8 mouse cellular contexts compared by ENCODE assay signal in the genomic region with DNA sequence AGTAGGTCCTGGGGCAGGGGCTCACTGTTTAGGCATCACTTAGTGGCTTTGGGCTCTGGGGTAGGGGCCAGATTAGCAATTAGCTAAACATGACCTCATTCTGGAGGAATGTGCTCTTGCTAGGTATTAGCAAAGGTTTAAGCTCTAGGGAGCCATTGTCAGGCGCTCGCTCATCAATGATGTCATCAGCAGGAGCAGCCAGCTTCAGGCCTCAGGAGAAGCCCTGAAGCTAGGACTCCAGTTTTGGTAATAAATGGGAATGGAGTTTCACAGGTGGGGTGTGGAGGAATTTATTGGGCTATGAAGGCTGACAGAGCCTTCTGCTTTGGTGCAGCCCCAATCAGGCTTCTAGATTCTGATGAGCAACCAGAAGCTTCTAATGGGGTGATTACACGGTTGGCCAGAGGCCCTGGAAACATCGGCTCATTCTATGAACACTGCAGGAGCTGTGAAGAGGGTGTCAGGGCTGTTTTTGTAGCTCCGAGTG. TPM values are rescaled to one million over a fixed set of nuclear protein-coding genes. Genes with fewer than 3 reads are reported as not detected.
DNase-seq lines count a peak whose midpoint lies in the region; ATAC-seq lines count a peak whose summit lies in the region.
"Had no signal": no experiment of that assay in that cellular context is flagged by ENCODE, and none has a peak within 500 bp of the region (broad histone marks: within the 10 kb centered on the region; RNA-seq: fewer than 3 reads in every experiment).

No protein-coding gene starts in this region.

- no peak overlapping the region for H3K4me3 ChIP-seq in heart, embryonic 15.5 days
- no peak overlapping the region for H3K4me3 ChIP-seq in midbrain, embryonic 16.5 days (ENCODE audit: low read depth, low read length)

- H3K9ac ChIP-seq in heart, embryonic 15.5 days, result no peak overlapping the region
- H3K9ac ChIP-seq in midbrain, embryonic 16.5 days (ENCODE audit: low read depth, low read length), result no peak overlapping the region

- peak; percentile 71 for DNase-seq in NIH3T3 (ENCODE audit: low read depth)
- peak; percentile 72 for DNase-seq in embryo, embryonic 11 days
- no peak for DNase-seq in adrenal gland, adult 18-20 months (ENCODE audit: low spot score in 2 of 2)
- DNase-seq in cerebellum, adult 9-11 months, result no peak
- no peak for DNase-seq in thymus, postnatal 10 days (ENCODE audit: low spot score in 2 of 2)
- DNase-seq: kidney, postnatal 25 days had no signal

- H3K4me2 ChIP-seq in heart, embryonic 15.5 days, result no peak overlapping the region
- no peak overlapping the region for H3K4me2 ChIP-seq in midbrain, embryonic 16.5 days (ENCODE audit: low read length)

- peak; percentile 47 for ATAC-seq in heart, embryonic 15.5 days (replicated peaks; ENCODE audit: insufficient number of reproducible peaks, insufficient read depth, low FRiP score, low read depth)
- ATAC-seq in midbrain, embryonic 16.5 days, result 0 out of 2 replicates have a peak, but pooled peaks have one; percentile 9

- no peaks in the 10 kb centered on the region for H3K36me3 ChIP-seq in heart, embryonic 15.5 days
- H3K36me3 ChIP-seq in midbrain, embryonic 16.5 days (ENCODE audit: control insufficient read depth, insufficient read depth, low read length), result no peaks in the 10 kb centered on the region

- WGBS in heart, embryonic 15.5 days, result 27% methylated on average over 5 of the region's 5 CpGs
- 14% methylated on average over 5 of the region's 5 CpGs for WGBS in midbrain, embryonic 16.5 days

- H3K4me1 ChIP-seq in heart, embryonic 15.5 days (replicated peaks), result peaks cover 42% of the 10 kb centered on the region
- H3K4me1 ChIP-seq in midbrain, embryonic 16.5 days (ENCODE audit: control insufficient read depth, insufficient read depth, low read length), result peaks cover 15% of the 10 kb centered on the region

- peak overlapping the region; percentile 35; the same call in 1 of the 2 replicates for H3K27ac ChIP-seq in heart, embryonic 15.5 days
- no peak overlapping the region for H3K27ac ChIP-seq in midbrain, embryonic 16.5 days (ENCODE audit: low read length)

- no peaks in the 10 kb centered on the region for H3K27me3 ChIP-seq in heart, embryonic 15.5 days
- H3K27me3 ChIP-seq in midbrain, embryonic 16.5 days (ENCODE audit: control insufficient read depth, insufficient read depth, low read depth, low read length), result no peaks in the 10 kb centered on the region

- no peaks in the 10 kb centered on the region for H3K9me3 ChIP-seq in heart, embryonic 15.5 days (replicated peaks)
- no peaks in the 10 kb centered on the region for H3K9me3 ChIP-seq in midbrain, embryonic 16.5 days (replicated peaks; ENCODE audit: control insufficient read depth, low read length, poor library complexity, severe bottlenecking)

RNA-seq across cellular contexts. Expression of gene Flnb, which starts 30.0 kb away (rescaled TPM):
- polyA plus RNA-seq in heart, embryonic 15.5 days (2015; fragmentation: Nextera tagmentation; extraction: Ambion mirVana), result 7.4 and 12.1 TPM in 2 replicates
- polyA plus RNA-seq in midbrain, embryonic 16.5 days (2015; fragmentation: Nextera tagmentation; extraction: Ambion mirVana), result 7.0 and 12.4 TPM in 2 replicates
- total RNA-seq in adrenal gland, adult 18-20 months (2021), result 10 to 100 TPM; 56.1 to 56.8 TPM

RNA-seq across cellular contexts. Expression of gene Gm26661, which starts 56.4 kb away (rescaled TPM):
- not detected in 2 replicates for polyA plus RNA-seq in heart, embryonic 15.5 days (2015; fragmentation: Nextera tagmentation; extraction: Ambion mirVana)
- 0.68 and 1.2 TPM in 2 replicates for polyA plus RNA-seq in midbrain, embryonic 16.5 days (2015; fragmentation: Nextera tagmentation; extraction: Ambion mirVana)
- total RNA-seq in adrenal gland, adult 18-20 months (2021), result not detected

Comparison
In these comparisons a context has a peak if more than half of its experiments do, and no peak if none do; other contexts are left out.
1. DNase-seq: peak in NIH3T3 (single experiment) and embryo, embryonic 11 days (single experiment); none in adrenal gland, adult 18-20 months (0 of 2), cerebellum, adult 9-11 months (single experiment) and thymus, postnatal 10 days (0 of 2).